11 mouse cellular contexts compared by ENCODE assay signal in the genomic region with DNA sequence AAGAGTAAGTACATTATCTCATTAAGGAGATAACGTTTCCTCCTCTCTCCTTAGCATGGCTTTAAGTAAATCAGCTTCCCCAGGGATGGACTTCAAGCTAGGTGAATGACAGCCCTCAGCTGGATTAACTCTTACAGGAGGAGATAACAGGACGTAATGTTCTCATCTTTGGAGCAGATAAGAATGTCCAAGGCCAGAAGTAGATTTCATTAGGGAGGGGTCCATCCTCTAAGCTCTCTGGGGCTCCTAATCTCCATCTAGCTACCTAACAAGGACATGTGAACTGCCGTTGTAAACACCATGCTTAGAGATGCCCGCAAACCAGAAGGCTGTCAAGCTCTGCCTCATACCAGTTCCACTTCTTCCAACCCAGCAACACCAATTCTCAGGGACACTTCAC.
DNase-seq lines count a peak whose midpoint lies in the region; ATAC-seq and TF ChIP-seq lines count a peak whose summit lies in the region.
"Had no signal": no experiment of that assay in that cellular context is flagged by ENCODE, and none has a peak within 500 bp of the region (broad histone marks: within the 10 kb centered on the region; RNA-seq: fewer than 3 reads in every experiment).

No protein-coding gene starts in this region.

- peak; percentile 35; the same call in 1 of the 2 replicates for ATAC-seq in forebrain, embryonic 15.5 days (replicated peaks)
- no peak for ATAC-seq in forebrain, embryonic 11.5 days (replicated peaks; ENCODE audit: low FRiP score)
- 0 out of 2 replicates have a peak, but pooled peaks have one; percentile 27 for ATAC-seq in midbrain, embryonic 11.5 days (ENCODE audit: low FRiP score)
- no peak for ATAC-seq in midbrain, postnatal 0 days (ENCODE audit: low FRiP score)
- ATAC-seq in liver, embryonic 14.5 days (ENCODE audit: insufficient read depth): peak; percentile 25
- no peak; the same call in 1 of the 2 replicates for ATAC-seq in stomach, embryonic 16.5 days (ENCODE audit: insufficient read depth, low FRiP score)
- no peak for ATAC-seq in megakaryocyte, adult 5-6 weeks (ENCODE audit: poor library complexity, severe bottlenecking)

- H3K4me1 ChIP-seq in forebrain, embryonic 15.5 days: peaks cover 6% of the 10 kb centered on the region; the same call in 1 of the 2 replicates
- H3K4me1 ChIP-seq in forebrain, embryonic 11.5 days (replicated peaks; ENCODE audit: control insufficient read depth, insufficient read depth, low read length): no peaks in the 10 kb centered on the region
- H3K4me1 ChIP-seq in midbrain, embryonic 11.5 days (ENCODE audit: control insufficient read depth, insufficient read depth, low read length): no peaks in the 10 kb centered on the region
- no peaks in the 10 kb centered on the region for H3K4me1 ChIP-seq in midbrain, postnatal 0 days (ENCODE audit: insufficient read depth, low read length)
- H3K4me1 ChIP-seq in liver, embryonic 14.5 days (replicated peaks; ENCODE audit: control insufficient read depth in 2 of 2, insufficient read depth in 2 of 2, low read length in 1 of 2): peaks cover 28 to 37% of the 10 kb centered on the region in 2 experiments
- peaks cover 7% of the 10 kb centered on the region for H3K4me1 ChIP-seq in stomach, embryonic 16.5 days (ENCODE audit: control insufficient read depth, insufficient read depth, low read length)
- H3K4me1 ChIP-seq: neural tube, embryonic 12.5 days had no signal

- no peaks in the 10 kb centered on the region for H3K36me3 ChIP-seq in forebrain, embryonic 15.5 days
- H3K36me3 ChIP-seq in forebrain, embryonic 11.5 days (ENCODE audit: control insufficient read depth, insufficient read depth, low read length): no peaks in the 10 kb centered on the region
- no peaks in the 10 kb centered on the region for H3K36me3 ChIP-seq in midbrain, embryonic 11.5 days (ENCODE audit: control insufficient read depth, insufficient read depth, low read length)
- H3K36me3 ChIP-seq in midbrain, postnatal 0 days (ENCODE audit: insufficient read depth, low read length): no peaks in the 10 kb centered on the region
- no peaks in the 10 kb centered on the region for H3K36me3 ChIP-seq in liver, embryonic 14.5 days (replicated peaks; ENCODE audit: control insufficient read depth, insufficient read depth, low read depth)
- H3K36me3 ChIP-seq in stomach, embryonic 16.5 days (ENCODE audit: control insufficient read depth, insufficient read depth, low read length): no peaks in the 10 kb centered on the region
- H3K36me3 ChIP-seq: neural tube, embryonic 12.5 days had no signal

- no peak for DNase-seq in forebrain, embryonic 11.5 days (ENCODE audit: low spot score)
- no peak for DNase-seq in midbrain, embryonic 11.5 days (ENCODE audit: low spot score, missing footprints)
- no peak for DNase-seq in midbrain, postnatal 0 days (ENCODE audit: low spot score)
- peak in 1 of 3 experiments; percentile 58 for DNase-seq in liver, embryonic 14.5 days (ENCODE audit: low read depth in 3 of 3, low spot score in 3 of 3)
- no peak for DNase-seq in left cerebral cortex, postnatal 10 days (ENCODE audit: extremely low spot score in 1 of 2, low spot score in 2 of 2)
- DNase-seq: embryo, embryonic 11 days; kidney, adult 18-20 months had no signal

- TF ChIP-seq EP300 in liver, embryonic 14.5 days (IDR thresholded peaks at IDR 0.05; ENCODE audit: low read depth): no peak

- no peak overlapping the region for H3K9ac ChIP-seq in forebrain, embryonic 15.5 days (replicated peaks)
- H3K9ac ChIP-seq in forebrain, embryonic 11.5 days (ENCODE audit: low read length): no peak overlapping the region
- H3K9ac ChIP-seq in midbrain, embryonic 11.5 days (ENCODE audit: low read length): no peak overlapping the region
- H3K9ac ChIP-seq in midbrain, postnatal 0 days (replicated peaks; ENCODE audit: low read length, poor library complexity, severe bottlenecking): no peak overlapping the region
- H3K9ac ChIP-seq in liver, embryonic 14.5 days (replicated peaks): peak overlapping the region; percentile 1; the same call in 1 of the 2 replicates
- peak overlapping the region; percentile 7; the same call in 1 of the 2 replicates for H3K9ac ChIP-seq in stomach, embryonic 16.5 days (ENCODE audit: low read length)
- H3K9ac ChIP-seq: neural tube, embryonic 12.5 days had no signal

- 29% methylated on average over 4 of the region's 4 CpGs for WGBS in forebrain, embryonic 15.5 days
- WGBS in forebrain, embryonic 11.5 days: 23% methylated on average over 4 of the region's 4 CpGs
- 19% methylated on average over 4 of the region's 4 CpGs for WGBS in midbrain, embryonic 11.5 days
- WGBS in midbrain, postnatal 0 days: 17% methylated on average over 4 of the region's 4 CpGs
- 6% methylated on average over 4 of the region's 4 CpGs for WGBS in liver, embryonic 14.5 days (ENCODE audit: insufficient replicate concordance)
- WGBS in stomach, embryonic 16.5 days: 21% methylated on average over 4 of the region's 4 CpGs

- no peak overlapping the region; the same call in 1 of the 2 replicates for H3K27ac ChIP-seq in forebrain, embryonic 15.5 days (replicated peaks)
- H3K27ac ChIP-seq in forebrain, embryonic 11.5 days (ENCODE audit: low read depth, low read length): no peak overlapping the region
- H3K27ac ChIP-seq in midbrain, embryonic 11.5 days (ENCODE audit: low read depth, low read length): no peak overlapping the region
- no peak overlapping the region for H3K27ac ChIP-seq in midbrain, postnatal 0 days (ENCODE audit: low read depth, low read length)
- peak overlapping the region; percentile 43 for H3K27ac ChIP-seq in liver, embryonic 14.5 days
- H3K27ac ChIP-seq in stomach, embryonic 16.5 days (ENCODE audit: low read length): peak overlapping the region; percentile 50; the same call in 1 of the 2 replicates
- H3K27ac ChIP-seq: neural tube, embryonic 12.5 days had no signal

- H3K9me3 ChIP-seq in forebrain, embryonic 15.5 days: no peaks in the 10 kb centered on the region
- no peaks in the 10 kb centered on the region for H3K9me3 ChIP-seq in forebrain, embryonic 11.5 days (ENCODE audit: control insufficient read depth, low read length)
- no peaks in the 10 kb centered on the region for H3K9me3 ChIP-seq in midbrain, embryonic 11.5 days (ENCODE audit: control insufficient read depth, low read length)
- no peaks in the 10 kb centered on the region for H3K9me3 ChIP-seq in midbrain, postnatal 0 days (ENCODE audit: low read length)
- no peaks in the 10 kb centered on the region for H3K9me3 ChIP-seq in liver, embryonic 14.5 days (ENCODE audit: control insufficient read depth, low read length)
- no peaks in the 10 kb centered on the region for H3K9me3 ChIP-seq in stomach, embryonic 16.5 days (replicated peaks; ENCODE audit: control insufficient read depth, low read length)
- H3K9me3 ChIP-seq: neural tube, embryonic 12.5 days had no signal

- H3K27me3 ChIP-seq in forebrain, embryonic 15.5 days: no peaks in the 10 kb centered on the region
- H3K27me3 ChIP-seq in forebrain, embryonic 11.5 days (ENCODE audit: control insufficient read depth, insufficient read depth, low read length): no peaks in the 10 kb centered on the region
- H3K27me3 ChIP-seq in midbrain, embryonic 11.5 days (ENCODE audit: control insufficient read depth, insufficient read depth, low read length): no peaks in the 10 kb centered on the region
- no peaks in the 10 kb centered on the region for H3K27me3 ChIP-seq in midbrain, postnatal 0 days (ENCODE audit: insufficient read depth, low read length)
- no peaks in the 10 kb centered on the region for H3K27me3 ChIP-seq in liver, embryonic 14.5 days (ENCODE audit: control insufficient read depth, insufficient read depth, low read length)
- no peaks in the 10 kb centered on the region for H3K27me3 ChIP-seq in stomach, embryonic 16.5 days (ENCODE audit: control insufficient read depth, insufficient read depth, low read length)
- H3K27me3 ChIP-seq: neural tube, embryonic 12.5 days had no signal

- no peak for TF ChIP-seq CTCF in midbrain, postnatal 0 days (IDR thresholded peaks at IDR 0.05)
- TF ChIP-seq CTCF in liver, embryonic 14.5 days (IDR thresholded peaks at IDR 0.05; ENCODE audit: low read depth): no peak

- H3K4me3 ChIP-seq in forebrain, embryonic 15.5 days: no peak overlapping the region
- H3K4me3 ChIP-seq in forebrain, embryonic 11.5 days (ENCODE audit: low read depth, low read length): no peak overlapping the region
- no peak overlapping the region for H3K4me3 ChIP-seq in midbrain, embryonic 11.5 days (ENCODE audit: low read depth, low read length)
- no peak overlapping the region for H3K4me3 ChIP-seq in midbrain, postnatal 0 days (ENCODE audit: low read depth, low read length)
- no peak overlapping the region for H3K4me3 ChIP-seq in liver, embryonic 14.5 days (ENCODE audit: insufficient read depth in 1 of 2, low read depth in 2 of 2, low read length in 2 of 2)
- no peak overlapping the region for H3K4me3 ChIP-seq in stomach, embryonic 16.5 days (replicated peaks; ENCODE audit: low read length)
- H3K4me3 ChIP-seq: neural tube, embryonic 12.5 days had no signal

- intact Hi-C loops in left cerebral cortex, postnatal 10 days (cut with DNase I): no loop called here

- H3K4me2 ChIP-seq in forebrain, embryonic 15.5 days (replicated peaks): no peak overlapping the region
- H3K4me2 ChIP-seq in forebrain, embryonic 11.5 days (ENCODE audit: low read depth, low read length, severe bottlenecking): no peak overlapping the region
- no peak overlapping the region for H3K4me2 ChIP-seq in midbrain, embryonic 11.5 days
- no peak overlapping the region for H3K4me2 ChIP-seq in midbrain, postnatal 0 days (ENCODE audit: low read depth, low read length, poor library complexity, severe bottlenecking)
- H3K4me2 ChIP-seq in liver, embryonic 14.5 days (ENCODE audit: low read depth): peak overlapping the region; percentile 50
- H3K4me2 ChIP-seq in stomach, embryonic 16.5 days (ENCODE audit: low read depth, low read length): peak overlapping the region; percentile 11; the same call in 1 of the 2 replicates
- H3K4me2 ChIP-seq: neural tube, embryonic 12.5 days had no signal

Comparison
In these comparisons a context has a peak if more than half of its experiments do, and no peak if none do; other contexts are left out.
1. ATAC-seq: peak in forebrain, embryonic 15.5 days (single experiment), midbrain, embryonic 11.5 days (single experiment) and liver, embryonic 14.5 days (single experiment); none in forebrain, embryonic 11.5 days (single experiment), midbrain, postnatal 0 days (single experiment), stomach, embryonic 16.5 days (single experiment) and megakaryocyte, adult 5-6 weeks (single experiment).
2. H3K27ac ChIP-seq: peak in liver, embryonic 14.5 days (single experiment) and stomach, embryonic 16.5 days (single experiment); none in forebrain, embryonic 15.5 days (single experiment), forebrain, embryonic 11.5 days (single experiment), midbrain, embryonic 11.5 days (single experiment) and midbrain, postnatal 0 days (single experiment).
3. H3K4me2 ChIP-seq: peak in liver, embryonic 14.5 days (single experiment) and stomach, embryonic 16.5 days (single experiment); none in forebrain, embryonic 15.5 days (single experiment), forebrain, embryonic 11.5 days (single experiment), midbrain, embryonic 11.5 days (single experiment) and midbrain, postnatal 0 days (single experiment).
4. H3K9ac ChIP-seq: peak in liver, embryonic 14.5 days (single experiment) and stomach, embryonic 16.5 days (single experiment); none in forebrain, embryonic 15.5 days (single experiment), forebrain, embryonic 11.5 days (single experiment), midbrain, embryonic 11.5 days (single experiment) and midbrain, postnatal 0 days (single experiment).